Mouse (Mus musculus): Measurements from ENCODE around the gene Tmem186. TPM values are rescaled to one million over a fixed set of nuclear protein-coding genes. Genes with fewer than 3 reads are reported as not detected.

Tmem186 gene
- polyA plus RNA-seq, 1 experiment: 18.5 TPM

- Histone ChIP-seq H3K27me3 (ENCODE audit: control insufficient read depth, insufficient read depth, low read length) (no peaks in the 10 kb centered on the region), H3K4me1 (replicated peaks; ENCODE audit: control insufficient read depth, insufficient read depth, low read length) (peaks cover 4% of the 10 kb centered on the region), H3K27ac (ENCODE audit: control insufficient read depth, insufficient read depth, low read length) (no peak overlapping the region), H3K4me3 (ENCODE audit: control insufficient read depth, insufficient read depth, low read length) (no peak overlapping the region), H3K36me3 (ENCODE audit: control insufficient read depth, insufficient read depth, low read length) (no peaks in the 10 kb centered on the region)
- 89% methylated on average over 4 of the region's 4 CpGs for WGBS
- TF ChIP-seq CTCF (IDR thresholded peaks at IDR 0.05; ENCODE audit: borderline replicate concordance, control insufficient read depth, extremely low read depth, insufficient read depth, low read length, poor library complexity) (no peak), POLR2A (IDR thresholded peaks at IDR 0.05; ENCODE audit: control insufficient read depth, extremely low read depth, insufficient read depth, low read length, poor library complexity) (no peak)
- DNase-seq: no peak
These were observed 30.3 kb upstream of the Tmem186 start for GRCm38 (mm10) chr16:8667814-8668213.

- no peak for DNase-seq
These were observed 29.7 kb upstream of the Tmem186 start for GRCm38 (mm10) chr16:8667261-8667660.

GRCm38 (mm10) chr16:8666452-8666851, 28.9 kb upstream of the Tmem186 start:
- 57% methylated on average over 2 of the region's 2 CpGs for WGBS
- DNase-seq: no peak
- Histone ChIP-seq H3K4me1 (replicated peaks; ENCODE audit: control insufficient read depth, insufficient read depth, low read length) (peaks cover 4% of the 10 kb centered on the region), H3K36me3 (ENCODE audit: control insufficient read depth, insufficient read depth, low read length) (no peaks in the 10 kb centered on the region), H3K27me3 (ENCODE audit: control insufficient read depth, insufficient read depth, low read length) (no peaks in the 10 kb centered on the region), H3K27ac (ENCODE audit: control insufficient read depth, insufficient read depth, low read length) (no peak overlapping the region), H3K4me3 (ENCODE audit: control insufficient read depth, insufficient read depth, low read length) (no peak overlapping the region)
- TF ChIP-seq CTCF (IDR thresholded peaks at IDR 0.05; ENCODE audit: borderline replicate concordance, control insufficient read depth, extremely low read depth, insufficient read depth, low read length, poor library complexity) (no peak), POLR2A (IDR thresholded peaks at IDR 0.05; ENCODE audit: control insufficient read depth, extremely low read depth, insufficient read depth, low read length, poor library complexity) (no peak)

More at GRCm38 (mm10) chr16:8667261-8667660, 29.7 kb upstream of the Tmem186 start:
- WGBS: 95% methylated on average over 7 of the region's 7 CpGs
- H3K27ac ChIP-seq (ENCODE audit: control insufficient read depth, insufficient read depth, low read length): no peak overlapping the region
- H3K4me1 ChIP-seq (replicated peaks; ENCODE audit: control insufficient read depth, insufficient read depth, low read length): peaks cover 4% of the 10 kb centered on the region
- TF ChIP-seq CTCF (IDR thresholded peaks at IDR 0.05; ENCODE audit: borderline replicate concordance, control insufficient read depth, extremely low read depth, insufficient read depth, low read length, poor library complexity) (no peak), POLR2A (IDR thresholded peaks at IDR 0.05; ENCODE audit: control insufficient read depth, extremely low read depth, insufficient read depth, low read length, poor library complexity) (no peak)
- no peaks in the 10 kb centered on the region for H3K36me3 ChIP-seq (ENCODE audit: control insufficient read depth, insufficient read depth, low read length)
- no peak overlapping the region for H3K4me3 ChIP-seq (ENCODE audit: control insufficient read depth, insufficient read depth, low read length)
- no peaks in the 10 kb centered on the region for H3K27me3 ChIP-seq (ENCODE audit: control insufficient read depth, insufficient read depth, low read length)

GRCm38 (mm10) chr16:8665367-8665766, 27.9 kb upstream of the Tmem186 start:
- 96% methylated on average over 5 of the region's 5 CpGs for WGBS
- Histone ChIP-seq H3K27me3 (ENCODE audit: control insufficient read depth, insufficient read depth, low read length) (no peaks in the 10 kb centered on the region), H3K36me3 (ENCODE audit: control insufficient read depth, insufficient read depth, low read length) (no peaks in the 10 kb centered on the region), H3K4me1 (replicated peaks; ENCODE audit: control insufficient read depth, insufficient read depth, low read length) (peaks cover under 1% of the 10 kb centered on the region; the same call in 1 of the 2 replicates), H3K27ac (ENCODE audit: control insufficient read depth, insufficient read depth, low read length) (no peak overlapping the region), H3K4me3 (ENCODE audit: control insufficient read depth, insufficient read depth, low read length) (no peak overlapping the region)
- no peak for DNase-seq
- no peak for TF ChIP-seq POLR2A (IDR thresholded peaks at IDR 0.05; ENCODE audit: control insufficient read depth, extremely low read depth, insufficient read depth, low read length, poor library complexity)
- no peak for TF ChIP-seq CTCF (IDR thresholded peaks at IDR 0.05; ENCODE audit: borderline replicate concordance, control insufficient read depth, extremely low read depth, insufficient read depth, low read length, poor library complexity)

GRCm38 (mm10) chr16:8663606-8664539, 26.4 kb upstream of the Tmem186 start:
- H3K4me3 ChIP-seq (ENCODE audit: control insufficient read depth, insufficient read depth, low read length): no peak overlapping the region
- H3K27ac ChIP-seq (ENCODE audit: control insufficient read depth, insufficient read depth, low read length): no peak overlapping the region
- DNase-seq: no peak
- no peaks in the 10 kb centered on the region; the same call in 1 of the 2 replicates for H3K36me3 ChIP-seq (ENCODE audit: control insufficient read depth, insufficient read depth, low read length)
- H3K4me1 ChIP-seq (replicated peaks; ENCODE audit: control insufficient read depth, insufficient read depth, low read length): no peaks in the 10 kb centered on the region
- no peaks in the 10 kb centered on the region for H3K27me3 ChIP-seq (ENCODE audit: control insufficient read depth, insufficient read depth, low read length)
- 95% methylated on average over 24 of the region's 24 CpGs for WGBS
- no peak for TF ChIP-seq POLR2A (IDR thresholded peaks at IDR 0.05; ENCODE audit: control insufficient read depth, extremely low read depth, insufficient read depth, low read length, poor library complexity)
- TF ChIP-seq CTCF (IDR thresholded peaks at IDR 0.05; ENCODE audit: borderline replicate concordance, control insufficient read depth, extremely low read depth, insufficient read depth, low read length, poor library complexity): no peak

- WGBS: 70% methylated on average over 2 of the region's 2 CpGs
- Histone ChIP-seq H3K27me3 (ENCODE audit: control insufficient read depth, insufficient read depth, low read length) (no peaks in the 10 kb centered on the region), H3K27ac (ENCODE audit: control insufficient read depth, insufficient read depth, low read length) (no peak overlapping the region), H3K36me3 (ENCODE audit: control insufficient read depth, insufficient read depth, low read length) (peaks cover 5% of the 10 kb centered on the region; the same call in 1 of the 2 replicates), H3K4me3 (ENCODE audit: control insufficient read depth, insufficient read depth, low read length) (no peak overlapping the region), H3K4me1 (replicated peaks; ENCODE audit: control insufficient read depth, insufficient read depth, low read length) (no peaks in the 10 kb centered on the region)
- no peak for DNase-seq
- TF ChIP-seq CTCF (IDR thresholded peaks at IDR 0.05; ENCODE audit: borderline replicate concordance, control insufficient read depth, extremely low read depth, insufficient read depth, low read length, poor library complexity) (no peak), POLR2A (IDR thresholded peaks at IDR 0.05; ENCODE audit: control insufficient read depth, extremely low read depth, insufficient read depth, low read length, poor library complexity) (no peak)
These were observed 25.5 kb upstream of the Tmem186 start for GRCm38 (mm10) chr16:8663022-8663421.
